Mouse (Mus musculus) heart, embryonic 10.5 days (tissue): Measurements from ENCODE around the gene Fam229b. TPM values are rescaled to one million over a fixed set of nuclear protein-coding genes. Genes with fewer than 3 reads are reported as not detected.

ENCODE experiments used
- DNase-seq: peaks from one replicate; pipeline ENCODE4 v3.0.0-alpha.2; 2017; ENCODE audit warnings: low spot score
- H3K27ac ChIP-seq: fragments of 300-500 bp; sonication (generic); 2 replicates; pipeline ENCODE4 v1.5.1; 2016; ENCODE audit warnings: mild to moderate bottlenecking
- H3K27me3 ChIP-seq: fragments of 300-500 bp; sonication (generic); 2 replicates; pipeline ENCODE4 v1.6.1; 2016; ENCODE audit warnings: mild to moderate bottlenecking; ENCODE audit not compliant: poor library complexity, insufficient read depth, severe bottlenecking
- H3K36me3 ChIP-seq: fragments of 300-500 bp; sonication (generic); 2 replicates; pipeline ENCODE4 v1.6.1; 2016; ENCODE audit warnings: mild to moderate bottlenecking, moderate library complexity
- H3K4me1 ChIP-seq: fragments of 300-500 bp; sonication (generic); 2 replicates; pipeline ENCODE4 v1.6.1; 2016; ENCODE audit warnings: mild to moderate bottlenecking
- H3K4me3 ChIP-seq: fragments of 300-500 bp; sonication (generic); 2 replicates; pipeline ENCODE4 v1.5.1; 2016; ENCODE audit warnings: mild to moderate bottlenecking, moderate library complexity
- H3K9me3 ChIP-seq: fragments of 300-500 bp; sonication (generic); 2 replicates; pipeline ENCODE4 v1.6.1; 2016; ENCODE audit warnings: mild to moderate bottlenecking, moderate library complexity
- WGBS: fragments of 180-500 bp; shearing (Covaris S2); methylation state at CpG from one replicate; pipeline ENCODE4 v1.1.7; 2016; 5-methylcytosine and 5-hydroxymethylcytosine counted together
- polyA plus RNA-seq: library from polyadenylated mRNA; unstranded; fragments of >200 nt; fragmentation: Nextera tagmentation; extraction: Ambion mirVana; gene quantifications from 2 replicates; pipeline ENCODE4 v1.2.1, GENCODE M21; 2016

Gene Fam229b
- 5.9 and 8.5 TPM in 2 replicates for polyA plus RNA-seq

- H3K36me3 ChIP-seq = peaks cover 20% of the 10 kb centered on the region; the same call in 1 of the 2 replicates
- H3K4me3 ChIP-seq = peak within 1 kb of the TSS; percentile 84
- H3K4me1 ChIP-seq = peaks cover 13% of the 10 kb centered on the region; the same call in 1 of the 2 replicates
- DNase-seq = peak; percentile 96
- no peaks in the 10 kb centered on the region for H3K9me3 ChIP-seq
- H3K27ac ChIP-seq = peak within 1 kb of the TSS; percentile 88
- whole genome bisulfite sequencing = 4% methylated on average over 47 of the region's 47 CpGs
- H3K27me3 ChIP-seq = no peaks in the 10 kb centered on the region
Measured at GRCm38 (mm10) chr10:39133462-39134310, at the start of gene Fam229b, which contains the start of gene Tube1. TSS of gene Fam229b (minus strand) at chr10:39133914. TSS of gene Tube1 (plus strand) at chr10:39133976.

GRCm38 (mm10) chr10:39176981-39177380, 43.3 kb upstream of the Fam229b start:
- Histone ChIP-seq H3K27ac (no peak overlapping the region), H3K4me1 (peaks cover 10% of the 10 kb centered on the region), H3K9me3 (no peaks in the 10 kb centered on the region), H3K4me3 (no peak overlapping the region), H3K36me3 (no peaks in the 10 kb centered on the region), H3K27me3 (no peaks in the 10 kb centered on the region)
- no peak for DNase-seq
- 61% methylated on average over 5 of the region's 5 CpGs for WGBS

GRCm38 (mm10) chr10:39173077-39173476, 39.4 kb upstream of the Fam229b start:
- no peaks in the 10 kb centered on the region for H3K9me3 ChIP-seq

GRCm38 (mm10) chr10:39172540-39172931, 38.8 kb upstream of the Fam229b start:
- Histone ChIP-seq H3K36me3 (no peaks in the 10 kb centered on the region), H3K4me1 (peaks cover 14% of the 10 kb centered on the region), H3K27ac (peak overlapping the region; percentile 64; the same call in 1 of the 2 replicates), H3K9me3 (no peaks in the 10 kb centered on the region), H3K4me3 (0 out of 2 replicates have a peak overlapping the region, but pooled peaks have one; percentile 32), H3K27me3 (0 out of 2 replicates have a peak, but pooled peaks cover 2% of the 10 kb centered on the region)
- no peak for DNase-seq
- WGBS = 61% methylated on average over 6 of the region's 6 CpGs

More at GRCm38 (mm10) chr10:39173077-39173476, 39.4 kb upstream of the Fam229b start:
- Histone ChIP-seq H3K4me3 (peak overlapping the region; percentile 32; the same call in 1 of the 2 replicates), H3K36me3 (no peaks in the 10 kb centered on the region), H3K4me1 (peaks cover 14% of the 10 kb centered on the region), H3K27ac (peak overlapping the region; percentile 64; the same call in 1 of the 2 replicates), H3K27me3 (no peaks in the 10 kb centered on the region)
- 53% methylated on average over 13 of the region's 13 CpGs for WGBS
- no peak for DNase-seq

DNA sequence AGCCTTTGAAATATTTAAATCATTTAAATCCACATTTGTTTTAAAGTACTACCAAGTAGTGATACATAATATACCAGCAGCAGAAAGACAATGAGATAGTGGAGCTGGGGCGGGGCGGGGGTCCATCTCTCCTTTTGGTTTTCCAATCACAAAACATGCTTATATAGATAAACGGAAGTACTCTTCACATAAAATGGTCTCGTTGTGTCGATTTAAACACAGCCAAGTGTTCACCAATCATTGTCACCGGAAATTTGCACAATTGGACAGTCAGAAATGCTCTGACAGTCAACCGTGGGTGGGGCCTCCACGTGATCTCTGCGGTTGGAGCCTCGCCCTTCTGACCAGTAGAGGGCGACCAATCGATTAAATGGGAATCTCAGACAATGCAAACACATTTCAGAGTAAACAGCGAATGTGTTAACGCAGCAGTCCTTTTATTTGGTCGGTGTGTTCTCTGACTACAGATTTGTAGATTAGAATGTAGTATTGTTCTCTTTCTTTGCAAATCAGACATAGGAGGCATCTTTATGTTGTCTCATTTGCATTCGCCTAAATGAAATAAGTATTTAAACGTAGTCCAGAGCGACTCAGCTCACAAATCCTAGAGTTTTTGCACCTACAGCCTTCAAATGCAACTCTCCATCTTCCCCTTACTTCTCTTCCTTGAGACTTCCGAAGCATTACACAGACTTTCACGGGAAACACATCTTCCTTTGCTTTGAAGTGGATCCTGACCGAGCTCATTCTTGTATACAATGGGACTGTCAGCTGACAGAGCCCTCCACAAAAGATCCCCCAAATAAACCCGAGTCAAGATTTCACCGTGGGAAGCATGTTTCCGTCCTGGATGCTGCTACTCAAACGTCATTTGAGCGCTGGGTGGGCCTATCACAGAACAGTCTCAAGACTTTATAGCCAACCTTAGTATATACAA, 38.2 kb upstream of the Fam229b start:
- Histone ChIP-seq H3K27me3 (0 out of 2 replicates have a peak, but pooled peaks cover 5% of the 10 kb centered on the region), H3K36me3 (no peaks in the 10 kb centered on the region), H3K9me3 (no peaks in the 10 kb centered on the region), H3K27ac (peak overlapping the region; percentile 71), H3K4me3 (peak overlapping the region; percentile 60), H3K4me1 (peaks cover 14% of the 10 kb centered on the region)
- 20% methylated on average over 26 of the region's 26 CpGs for WGBS
- peak; percentile 92 for DNase-seq

DNA sequence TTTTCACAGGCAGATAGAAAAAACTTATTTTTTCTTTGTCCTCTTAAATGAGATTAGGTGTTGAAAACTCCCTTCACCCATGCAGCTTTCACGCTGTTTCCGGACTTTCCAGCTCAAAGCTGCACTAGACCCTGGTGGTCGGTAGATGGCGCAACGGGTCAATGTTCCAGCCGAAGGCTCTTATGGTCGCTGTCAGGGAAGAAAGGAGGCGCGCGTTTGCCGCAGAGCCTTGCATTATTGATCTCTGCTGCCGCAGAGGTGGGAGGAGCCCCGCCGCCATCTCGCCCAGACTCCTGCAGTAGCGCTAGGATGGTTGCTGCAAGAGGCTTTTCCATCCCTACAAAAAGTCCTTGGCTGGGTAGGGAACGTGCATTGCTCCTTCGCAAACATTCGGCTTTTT, 37.4 kb upstream of the Fam229b start:
- under 1% methylated on average over 19 of the region's 19 CpGs for WGBS
- no peaks in the 10 kb centered on the region for H3K36me3 ChIP-seq
- H3K27ac ChIP-seq = peak overlapping the region; percentile 71
- H3K4me3 ChIP-seq = peak overlapping the region; percentile 60
- no peaks in the 10 kb centered on the region for H3K9me3 ChIP-seq
- peaks cover 14% of the 10 kb centered on the region for H3K4me1 ChIP-seq
- 0 out of 2 replicates have a peak, but pooled peaks cover 5% of the 10 kb centered on the region for H3K27me3 ChIP-seq
- DNase-seq = peak; percentile 94

- no peak overlapping the region for H3K27ac ChIP-seq
- 16% methylated on average over 6 of the region's 6 CpGs for WGBS
Measured at GRCm38 (mm10) chr10:39170706-39171105, 37.0 kb upstream of the Fam229b start.

DNA sequence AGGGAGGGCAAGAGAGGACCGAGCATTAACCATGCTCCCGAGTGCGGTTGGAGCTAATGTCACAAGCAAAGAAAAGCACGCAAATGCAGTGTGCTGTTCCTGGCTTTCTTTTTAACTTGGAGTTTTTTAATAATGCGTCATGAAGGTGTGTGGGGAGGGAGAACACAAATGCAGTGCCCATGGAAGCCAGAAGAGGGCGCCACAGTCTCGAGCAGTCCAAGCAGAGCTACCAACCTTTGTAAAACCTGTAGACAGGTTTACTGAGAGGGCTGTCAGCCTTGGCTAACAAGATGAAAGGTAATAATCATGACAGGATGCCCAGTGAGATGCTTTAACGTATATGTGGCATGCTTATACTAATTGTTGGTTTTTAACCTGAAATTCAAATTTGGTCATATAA, 36.5 kb upstream of the Fam229b start:
- no peaks in the 10 kb centered on the region for H3K36me3 ChIP-seq
- H3K9me3 ChIP-seq = no peaks in the 10 kb centered on the region
- no peak for DNase-seq
- 0 out of 2 replicates have a peak, but pooled peaks cover 5% of the 10 kb centered on the region for H3K27me3 ChIP-seq
- no peak overlapping the region for H3K27ac ChIP-seq
- WGBS = 15% methylated on average over 8 of the region's 8 CpGs
- H3K4me3 ChIP-seq = no peak overlapping the region
- H3K4me1 ChIP-seq = peaks cover 20% of the 10 kb centered on the region

More at GRCm38 (mm10) chr10:39170706-39171105, 37.0 kb upstream of the Fam229b start:
- Histone ChIP-seq H3K9me3 (no peaks in the 10 kb centered on the region), H3K36me3 (no peaks in the 10 kb centered on the region), H3K27me3 (0 out of 2 replicates have a peak, but pooled peaks cover 5% of the 10 kb centered on the region), H3K4me1 (peaks cover 16% of the 10 kb centered on the region), H3K4me3 (peak overlapping the region; percentile 60)
- DNase-seq = no peak

GRCm38 (mm10) chr10:39169642-39170041, 35.9 kb upstream of the Fam229b start:
- Histone ChIP-seq H3K36me3 (no peaks in the 10 kb centered on the region), H3K27ac (no peak overlapping the region), H3K9me3 (no peaks in the 10 kb centered on the region), H3K4me3 (no peak overlapping the region), H3K27me3 (0 out of 2 replicates have a peak, but pooled peaks cover 5% of the 10 kb centered on the region), H3K4me1 (peaks cover 16% of the 10 kb centered on the region)
- WGBS = 56% methylated on average over 9 of the region's 9 CpGs
- no peak for DNase-seq

DNA sequence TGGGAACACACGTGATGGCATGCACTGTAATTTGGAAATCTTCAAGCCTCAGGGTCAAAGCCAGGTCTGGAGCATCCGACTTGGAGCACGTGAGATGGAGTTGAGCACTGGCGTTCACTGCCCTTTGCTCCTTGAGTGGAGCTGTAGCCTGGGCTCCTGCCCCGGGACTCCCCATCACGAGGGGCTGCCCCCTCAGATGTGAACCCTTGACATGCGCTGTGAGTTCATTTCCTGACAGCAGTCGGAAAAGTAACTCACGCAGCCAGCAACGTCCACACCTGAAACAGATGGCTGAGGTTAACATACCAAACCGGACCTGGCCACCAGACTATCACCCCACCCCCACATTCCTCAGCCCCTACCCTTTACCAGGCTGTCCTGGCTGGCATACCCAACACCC, 33.9 kb upstream of the Fam229b start:
- Histone ChIP-seq H3K9me3 (no peaks in the 10 kb centered on the region), H3K27ac (no peak overlapping the region), H3K36me3 (no peaks in the 10 kb centered on the region), H3K4me3 (no peak overlapping the region), H3K27me3 (0 out of 2 replicates have a peak, but pooled peaks cover 5% of the 10 kb centered on the region), H3K4me1 (peaks cover 10% of the 10 kb centered on the region)
- DNase-seq = no peak
- 74% methylated on average over 11 of the region's 11 CpGs for WGBS

- whole genome bisulfite sequencing = 20% methylated on average over 11 of the region's 11 CpGs
- Histone ChIP-seq H3K9me3 (no peaks in the 10 kb centered on the region), H3K4me1 (peaks cover 8% of the 10 kb centered on the region), H3K4me3 (peak overlapping the region; percentile 53), H3K27ac (peak overlapping the region; percentile 83), H3K27me3 (0 out of 2 replicates have a peak, but pooled peaks cover 5% of the 10 kb centered on the region), H3K36me3 (no peaks in the 10 kb centered on the region)
- no peak for DNase-seq
Measured at GRCm38 (mm10) chr10:39165632-39166115, 32.0 kb upstream of the Fam229b start.

DNA sequence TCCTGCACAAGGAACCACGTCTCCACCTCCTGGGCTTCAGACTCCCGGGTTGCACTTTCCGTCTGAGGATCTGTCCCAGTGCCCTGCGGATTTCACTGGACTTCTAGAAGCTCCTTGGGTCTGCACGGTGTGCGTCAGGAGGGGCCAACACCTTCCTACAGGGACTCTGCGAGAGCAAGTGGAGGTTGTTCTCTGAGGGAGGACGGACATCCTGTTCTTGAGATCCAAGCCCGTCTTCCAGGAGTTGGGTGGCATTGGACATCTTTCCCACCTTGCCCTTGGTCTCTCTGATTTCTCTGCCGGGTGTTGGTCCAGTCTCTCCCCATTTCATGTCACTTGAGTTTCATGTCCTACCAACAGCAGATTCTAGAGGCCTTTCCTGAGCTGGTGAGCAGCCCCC, 30.0 kb upstream of the Fam229b start, which contains the start of gene Ccn6:
TSS of gene Ccn6 (minus strand) at position 101 of the 400 bp plus-strand sequence.
- DNase-seq = no peak
- Histone ChIP-seq H3K27me3 (0 out of 2 replicates have a peak, but pooled peaks cover 5% of the 10 kb centered on the region), H3K4me1 (peaks cover 6% of the 10 kb centered on the region; the same call in 1 of the 2 replicates), H3K36me3 (no peaks in the 10 kb centered on the region), H3K27ac (no peak within 1 kb of the TSS), H3K4me3 (no peak within 1 kb of the TSS), H3K9me3 (no peaks in the 10 kb centered on the region)
- WGBS = 86% methylated on average over 10 of the region's 10 CpGs
